Mouse (Mus musculus) stomach, embryonic 15.5 days (tissue): ENCODE data around the gene Klhl20. TPM values are rescaled to one million over a fixed set of nuclear protein-coding genes. Genes with fewer than 3 reads are reported as not detected.
A peak's percentile ranks its signal among the peaks of the same experiment; 100 is the strongest.

ENCODE experiments used
- ATAC-seq: fragments of 200-750 bp; cut with Nextera tagmentation; 2 replicates; pipeline ENCODE4 v1.8.0; 2017; ENCODE audit warnings: low read depth, moderate number of reproducible peaks, moderate TSS enrichment; ENCODE audit not compliant: insufficient read depth, low FRiP score
- H3K27ac ChIP-seq: fragments of 300-500 bp; sonication (generic); 2 replicates; pipeline ENCODE4 v1.5.1; 2015; ENCODE audit warnings: mild to moderate bottlenecking, inconsistent platforms
- H3K27me3 ChIP-seq: fragments of 300-500 bp; sonication (generic); replicated peaks from 2 replicates; pipeline ENCODE4 v1.6.1; 2015; ENCODE audit warnings: inconsistent platforms
- H3K36me3 ChIP-seq: fragments of 300-500 bp; sonication (generic); 2 replicates; pipeline ENCODE4 v1.6.1; 2015; ENCODE audit warnings: inconsistent platforms
- H3K4me1 ChIP-seq: fragments of 300-500 bp; sonication (generic); 2 replicates; pipeline ENCODE4 v1.6.1; 2015; ENCODE audit warnings: inconsistent platforms
- H3K4me2 ChIP-seq: fragments of 300-500 bp; sonication (generic); 2 replicates; pipeline ENCODE4 v1.6.1; 2015; ENCODE audit warnings: mild to moderate bottlenecking, inconsistent platforms
- H3K4me3 ChIP-seq: fragments of 300-500 bp; sonication (generic); replicated peaks from 2 replicates; pipeline ENCODE4 v1.5.1; 2015; ENCODE audit warnings: inconsistent platforms
- H3K9ac ChIP-seq: fragments of 300-500 bp; sonication (generic); 2 replicates; pipeline ENCODE4 v1.6.1; 2015; ENCODE audit warnings: inconsistent platforms
- H3K9me3 ChIP-seq: fragments of 300-500 bp; sonication (generic); 2 replicates; pipeline ENCODE4 v1.6.1; 2016; ENCODE audit warnings: inconsistent platforms
- WGBS: fragments of 180-500 bp; shearing (Covaris S2); methylation state at CpG from one replicate; pipeline ENCODE4 v1.1.7; 2015; 5-methylcytosine and 5-hydroxymethylcytosine counted together
- polyA plus RNA-seq: library from polyadenylated mRNA; unstranded; fragments of >200 nt; fragmentation: Nextera tagmentation; extraction: Ambion mirVana; gene quantifications from 2 replicates; pipeline ENCODE4 v1.2.1, GENCODE M21; 2015

Gene Klhl20
- polyA plus RNA-seq, 1 experiment from 2014 or later = 13.3 TPM

GRCm38 (mm10) chr1:161070352-161071271 lies 60.7 kb downstream of the Klhl20 start, which contains the start of the genes Dars2 and Cenpl:
Dars2 (minus strand) TSS chr1:161070658.
Cenpl (plus strand) TSS chr1:161070713.
- no peaks in the 10 kb centered on the region for H3K36me3 ChIP-seq
- H3K27ac ChIP-seq = peak within 1 kb of the TSS; percentile 42
- no peaks in the 10 kb centered on the region for H3K27me3 ChIP-seq
- under 1% methylated on average over 57 of the region's 57 CpGs for WGBS
- peak within 1 kb of the TSS; percentile 64 for H3K9ac ChIP-seq
- no peaks in the 10 kb centered on the region for H3K9me3 ChIP-seq
- peak; percentile 94 for ATAC-seq
- peaks cover 10% of the 10 kb centered on the region; the same call in 1 of the 2 replicates for H3K4me1 ChIP-seq
- peak within 1 kb of the TSS; percentile 67 for H3K4me2 ChIP-seq
- peak within 1 kb of the TSS; percentile 66 for H3K4me3 ChIP-seq

GRCm38 (mm10) chr1:161063351-161063750 lies 68.0 kb downstream of the Klhl20 start:
- H3K27me3 ChIP-seq = no peaks in the 10 kb centered on the region
- no peak overlapping the region for H3K4me2 ChIP-seq
- ATAC-seq = no peak
- H3K4me3 ChIP-seq = no peak overlapping the region
- no peaks in the 10 kb centered on the region for H3K9me3 ChIP-seq
- H3K9ac ChIP-seq = no peak overlapping the region
- peaks cover 5% of the 10 kb centered on the region for H3K36me3 ChIP-seq
- 83% methylated on average over 1 of the region's 1 CpGs for WGBS
- H3K4me1 ChIP-seq = no peaks in the 10 kb centered on the region
- no peak overlapping the region for H3K27ac ChIP-seq

GRCm38 (mm10) chr1:161057164-161057563 lies 74.1 kb downstream of the Klhl20 start:
- H3K4me2 ChIP-seq = no peak overlapping the region
- no peaks in the 10 kb centered on the region for H3K27me3 ChIP-seq
- H3K27ac ChIP-seq = no peak overlapping the region
- 93% methylated on average over 1 of the region's 1 CpGs for WGBS
- no peak overlapping the region for H3K4me3 ChIP-seq
- H3K36me3 ChIP-seq = peaks cover 3% of the 10 kb centered on the region; the same call in 1 of the 2 replicates
- ATAC-seq = no peak
- H3K9me3 ChIP-seq = no peaks in the 10 kb centered on the region
- H3K9ac ChIP-seq = no peak overlapping the region
- H3K4me1 ChIP-seq = no peaks in the 10 kb centered on the region

- Histone ChIP-seq H3K27me3 (no peaks in the 10 kb centered on the region), H3K4me2 (no peak overlapping the region), H3K9ac (no peak overlapping the region), H3K4me1 (no peaks in the 10 kb centered on the region), H3K36me3 (peaks cover 10% of the 10 kb centered on the region; the same call in 1 of the 2 replicates), H3K4me3 (no peak overlapping the region), H3K27ac (no peak overlapping the region), H3K9me3 (no peaks in the 10 kb centered on the region)
- ATAC-seq = no peak
- 75% methylated on average over 3 of the region's 3 CpGs for WGBS
Observed at GRCm38 (mm10) chr1:161046972-161047371, 84.3 kb downstream of the Klhl20 start.

GRCm38 (mm10) chr1:161041261-161042020 lies 89.9 kb downstream of the Klhl20 start:
- no peaks in the 10 kb centered on the region for H3K9me3 ChIP-seq
- 89% methylated on average over 7 of the region's 7 CpGs for WGBS
- no peak for ATAC-seq

GRCm38 (mm10) chr1:161040855-161041254 lies 90.5 kb downstream of the Klhl20 start:
- Histone ChIP-seq H3K27me3 (no peaks in the 10 kb centered on the region), H3K9me3 (no peaks in the 10 kb centered on the region), H3K4me3 (no peak overlapping the region), H3K27ac (peak overlapping the region; percentile 63; the same call in 1 of the 2 replicates), H3K9ac (no peak overlapping the region), H3K4me1 (no peaks in the 10 kb centered on the region; the same call in 1 of the 2 replicates), H3K36me3 (peaks cover 7% of the 10 kb centered on the region), H3K4me2 (no peak overlapping the region)
- ATAC-seq = no peak

More at GRCm38 (mm10) chr1:161041261-161042020, 89.9 kb downstream of the Klhl20 start:
- Histone ChIP-seq H3K27me3 (no peaks in the 10 kb centered on the region), H3K4me3 (no peak overlapping the region), H3K36me3 (peaks cover 13% of the 10 kb centered on the region), H3K4me2 (no peak overlapping the region), H3K27ac (no peak overlapping the region), H3K4me1 (no peaks in the 10 kb centered on the region; the same call in 1 of the 2 replicates), H3K9ac (no peak overlapping the region)

GRCm38 (mm10) chr1:161040426-161040770 lies 90.9 kb downstream of the Klhl20 start:
- H3K9me3 ChIP-seq = no peaks in the 10 kb centered on the region

GRCm38 (mm10) chr1:161039741-161040425 lies 91.4 kb downstream of the Klhl20 start:
- peak; percentile 32 for ATAC-seq
- WGBS = 9% methylated on average over 3 of the region's 3 CpGs
- H3K9ac ChIP-seq = no peak overlapping the region
- no peaks in the 10 kb centered on the region; the same call in 1 of the 2 replicates for H3K4me1 ChIP-seq
- no peaks in the 10 kb centered on the region for H3K9me3 ChIP-seq
- peaks cover 6% of the 10 kb centered on the region for H3K36me3 ChIP-seq
- no peak overlapping the region for H3K4me2 ChIP-seq
- no peaks in the 10 kb centered on the region for H3K27me3 ChIP-seq
- peak overlapping the region; percentile 63 for H3K27ac ChIP-seq
- no peak overlapping the region for H3K4me3 ChIP-seq

More at GRCm38 (mm10) chr1:161040426-161040770, 90.9 kb downstream of the Klhl20 start:
- H3K27me3 ChIP-seq = no peaks in the 10 kb centered on the region
- no peak for ATAC-seq
- H3K36me3 ChIP-seq = peaks cover 6% of the 10 kb centered on the region
- 44% methylated on average over 1 of the region's 1 CpGs for WGBS
- no peak overlapping the region for H3K4me2 ChIP-seq
- no peaks in the 10 kb centered on the region; the same call in 1 of the 2 replicates for H3K4me1 ChIP-seq
- no peak overlapping the region for H3K4me3 ChIP-seq
- H3K9ac ChIP-seq = no peak overlapping the region
- H3K27ac ChIP-seq = peak overlapping the region; percentile 63; the same call in 1 of the 2 replicates

- H3K36me3 ChIP-seq = peaks cover 6% of the 10 kb centered on the region
- H3K9ac ChIP-seq = no peak overlapping the region
- peak overlapping the region; percentile 63; the same call in 1 of the 2 replicates for H3K27ac ChIP-seq
- no peak overlapping the region for H3K4me3 ChIP-seq
- H3K27me3 ChIP-seq = no peaks in the 10 kb centered on the region
- H3K9me3 ChIP-seq = no peaks in the 10 kb centered on the region
- WGBS = 12% methylated on average over 3 of the region's 3 CpGs
- peaks cover under 1% of the 10 kb centered on the region; the same call in 1 of the 2 replicates for H3K4me1 ChIP-seq
- no peak overlapping the region for H3K4me2 ChIP-seq
- ATAC-seq = no peak
Observed at GRCm38 (mm10) chr1:161038968-161039721, 92.2 kb downstream of the Klhl20 start.
